Mouse (Mus musculus) stomach, embryonic 16.5 days (tissue): ENCODE measurements around the gene 3110082I17Rik. TPM values are rescaled to one million over a fixed set of nuclear protein-coding genes. Genes with fewer than 3 reads are reported as not detected.
A peak's percentile ranks its signal among the peaks of the same experiment; 100 is the strongest.
"Not testable (repeated sequence)": the region's sequence is repeated elsewhere in the genome, so short reads cannot be mapped to it uniquely, and the experiment has no call there.

Source experiments
- ATAC-seq: fragments of 200-750 bp; cut with Nextera tagmentation; 2 replicates; pipeline ENCODE4 v1.8.0; 2017; ENCODE audit warnings: moderate number of reproducible peaks, moderate TSS enrichment; ENCODE audit not compliant: insufficient read depth, low FRiP score
- H3K27ac ChIP-seq: fragments of 300-500 bp; sonication (generic); 2 replicates; pipeline ENCODE4 v1.5.1; 2014; ENCODE audit warnings: low read length
- H3K27me3 ChIP-seq: fragments of 300-500 bp; sonication (generic); 2 replicates; pipeline ENCODE4 v1.6.1; 2014; ENCODE audit warnings: low read length, control low read depth, mixed read lengths; ENCODE audit not compliant: control insufficient read depth, insufficient read depth
- H3K36me3 ChIP-seq: fragments of 300-500 bp; sonication (generic); 2 replicates; pipeline ENCODE4 v1.6.1; 2014; ENCODE audit warnings: low read length; ENCODE audit not compliant: control insufficient read depth, insufficient read depth
- H3K4me1 ChIP-seq: fragments of 300-500 bp; sonication (generic); 2 replicates; pipeline ENCODE4 v1.6.1; 2014; ENCODE audit warnings: low read length, control low read depth, mixed read lengths; ENCODE audit not compliant: control insufficient read depth, insufficient read depth
- H3K4me2 ChIP-seq: fragments of 300-500 bp; sonication (generic); 2 replicates; pipeline ENCODE4 v1.6.1; 2014; ENCODE audit warnings: low read depth, low read length, mixed read lengths
- H3K4me3 ChIP-seq: fragments of 300-500 bp; sonication (generic); replicated peaks from 2 replicates; pipeline ENCODE4 v1.5.1; 2014; ENCODE audit warnings: mild to moderate bottlenecking, low read length
- H3K9ac ChIP-seq: fragments of 300-500 bp; sonication (generic); 2 replicates; pipeline ENCODE4 v1.6.1; 2014; ENCODE audit warnings: low read length
- H3K9me3 ChIP-seq: fragments of 300-500 bp; sonication (generic); replicated peaks from 2 replicates; pipeline ENCODE4 v1.6.1; 2016; ENCODE audit warnings: low read length, control low read depth; ENCODE audit not compliant: control insufficient read depth
- WGBS: fragments of 180-500 bp; shearing (Covaris S2); extraction: QIAGEN DNeasy Blood & Tissue Kit; methylation state at CpG from one replicate; pipeline ENCODE4 v1.1.7; 2014; 5-methylcytosine and 5-hydroxymethylcytosine counted together
- polyA plus RNA-seq: library from polyadenylated mRNA; unstranded; fragments of >200 nt; fragmentation: Nextera tagmentation; extraction: Ambion mirVana; gene quantifications from 2 replicates; pipeline ENCODE4 v1.2.1, GENCODE M21; 2015

3110082I17Rik gene
- polyA plus RNA-seq, 1 experiment from 2014 or later, result 35.7 TPM

DNA sequence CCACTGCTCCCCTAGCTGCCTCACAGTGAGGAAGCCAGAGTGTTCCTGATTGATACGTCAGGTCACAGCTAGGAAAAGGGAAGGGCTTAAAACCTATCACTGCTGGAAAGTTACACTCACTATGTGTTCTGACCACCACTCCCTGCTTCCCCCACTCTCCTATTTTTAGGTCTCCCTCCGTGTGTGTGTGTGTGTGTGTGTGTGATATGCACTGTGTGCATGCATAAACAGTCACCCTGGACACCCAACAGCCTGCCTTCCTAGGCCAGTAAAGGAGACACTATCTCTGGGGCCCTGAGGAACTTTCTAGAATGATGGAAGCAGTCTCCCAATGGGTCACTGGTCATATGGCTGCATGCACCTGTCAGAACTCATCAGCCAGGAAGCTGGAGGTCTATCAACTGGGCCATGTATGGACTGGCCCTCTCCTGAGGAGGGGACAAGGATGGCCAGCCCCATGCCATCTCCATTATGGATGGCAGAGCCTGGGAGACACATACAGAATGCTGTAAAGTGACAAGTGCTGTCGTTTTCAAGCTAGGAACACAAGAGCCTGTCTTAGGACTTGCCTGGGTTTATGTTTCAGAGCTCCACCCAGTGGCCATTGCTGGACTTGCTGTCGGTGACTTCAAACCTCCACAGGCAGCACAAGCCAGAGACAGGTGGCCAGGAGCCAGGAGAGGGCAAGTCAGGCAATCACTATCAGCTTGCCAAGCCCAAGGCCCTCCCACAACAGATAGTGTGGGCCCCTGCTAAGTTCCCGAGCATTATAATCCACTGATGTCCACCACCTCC lies 62.2 kb downstream of the 3110082I17Rik start:
- WGBS, result 38% methylated on average over 5 of the region's 5 CpGs
- Histone ChIP-seq H3K4me3 (no peak overlapping the region), H3K27me3 (no peaks in the 10 kb centered on the region), H3K4me1 (no peaks in the 10 kb centered on the region), H3K9me3 (no peaks in the 10 kb centered on the region), H3K27ac (no peak overlapping the region), H3K36me3 (no peaks in the 10 kb centered on the region), H3K9ac (no peak overlapping the region), H3K4me2 (no peak overlapping the region)
- ATAC-seq, result peak; percentile 56; the same call in 1 of the 2 replicates

DNA sequence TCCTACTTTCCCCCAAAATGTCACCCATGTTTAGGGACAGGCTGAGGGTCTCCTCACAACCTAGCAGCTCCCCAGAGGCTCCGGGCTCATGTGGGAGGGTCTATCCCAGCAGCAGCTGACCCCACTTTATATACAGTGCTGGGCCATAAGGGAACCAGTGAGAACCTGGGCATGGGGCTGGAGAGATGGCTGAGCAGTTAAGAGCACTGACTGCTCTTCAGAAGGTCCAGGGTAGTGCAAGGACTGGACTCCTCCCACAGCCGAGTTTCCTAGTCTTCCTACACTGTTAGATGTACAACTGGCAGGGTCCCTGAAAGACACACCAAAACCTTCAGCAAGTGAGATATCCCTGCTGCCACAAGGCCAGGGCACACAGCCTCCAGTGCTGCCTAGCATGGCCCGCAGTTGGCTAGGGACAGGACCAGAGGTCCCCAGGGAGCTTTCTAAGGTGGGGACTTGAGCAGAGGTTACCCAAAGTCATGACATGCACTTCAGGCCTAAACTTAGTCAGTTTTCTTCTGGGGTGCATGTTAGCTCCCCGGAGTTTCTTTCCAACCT lies 62.9 kb downstream of the 3110082I17Rik start:
- no peak overlapping the region for H3K27ac ChIP-seq
- no peak overlapping the region for H3K9ac ChIP-seq
- H3K4me1 ChIP-seq, result no peaks in the 10 kb centered on the region
- no peak for ATAC-seq
- H3K27me3 ChIP-seq, result no peaks in the 10 kb centered on the region
- H3K36me3 ChIP-seq, result no peaks in the 10 kb centered on the region
- no peak overlapping the region for H3K4me3 ChIP-seq
- H3K9me3 ChIP-seq, result no peaks in the 10 kb centered on the region
- 85% methylated on average over 4 of the region's 4 CpGs for WGBS
- H3K4me2 ChIP-seq, result no peak overlapping the region

DNA sequence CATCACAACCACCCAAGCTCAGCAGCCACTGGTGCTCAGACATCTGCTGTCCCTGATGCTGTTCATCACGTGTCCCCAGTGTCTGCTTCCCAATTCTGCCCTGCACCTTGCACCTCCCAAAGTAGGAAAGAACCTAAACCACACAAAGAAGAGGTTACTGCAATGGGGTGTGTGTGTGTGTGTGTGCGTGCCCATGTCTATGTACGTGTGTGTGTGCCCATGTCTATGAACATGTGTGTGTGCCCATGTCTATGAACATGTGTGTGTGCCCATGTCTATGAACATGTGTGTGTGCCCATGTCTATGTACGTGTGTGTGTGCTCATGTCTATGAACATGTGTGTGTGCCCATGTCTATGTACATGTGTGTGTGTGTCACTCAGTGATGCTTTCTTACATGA lies 64.8 kb downstream of the 3110082I17Rik start:
- H3K9ac ChIP-seq, result no peak overlapping the region
- H3K4me3 ChIP-seq, result no peak overlapping the region

DNA sequence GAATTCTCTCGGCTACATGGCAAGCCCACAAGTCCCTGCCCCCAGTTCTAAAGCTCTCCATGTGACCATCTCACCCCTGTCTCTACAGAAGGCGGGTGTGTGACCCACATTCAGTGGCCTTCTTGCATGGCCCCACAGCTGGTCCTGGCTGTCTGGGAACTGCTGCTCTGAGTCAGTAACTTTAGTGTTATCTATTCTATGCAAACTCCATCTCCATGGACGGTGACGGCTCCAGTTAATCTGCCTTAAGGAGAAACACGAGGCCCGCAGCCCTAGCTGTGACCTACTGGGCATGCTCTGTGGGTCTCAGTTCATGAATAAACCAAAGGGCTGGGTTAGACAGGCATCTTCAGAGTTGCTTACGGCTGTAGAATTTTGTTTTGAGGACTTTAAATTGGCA lies 65.9 kb downstream of the 3110082I17Rik start:
- Histone ChIP-seq H3K9ac (no peak overlapping the region), H3K36me3 (no peaks in the 10 kb centered on the region), H3K27me3 (no peaks in the 10 kb centered on the region), H3K4me1 (peaks cover 8% of the 10 kb centered on the region), H3K27ac (no peak overlapping the region), H3K4me2 (no peak overlapping the region), H3K4me3 (no peak overlapping the region), H3K9me3 (no peaks in the 10 kb centered on the region)
- no peak for ATAC-seq
- 51% methylated on average over 7 of the region's 7 CpGs for WGBS

More for the DNA sequence above, 64.8 kb downstream of the 3110082I17Rik start:
- Histone ChIP-seq H3K4me2 (no peak overlapping the region), H3K27ac (no peak overlapping the region), H3K36me3 (no peaks in the 10 kb centered on the region), H3K9me3 (no peaks in the 10 kb centered on the region), H3K4me1 (no peaks in the 10 kb centered on the region), H3K27me3 (no peaks in the 10 kb centered on the region)
- WGBS, result 91% methylated on average over 4 of the region's 4 CpGs
- ATAC-seq, result no peak

DNA sequence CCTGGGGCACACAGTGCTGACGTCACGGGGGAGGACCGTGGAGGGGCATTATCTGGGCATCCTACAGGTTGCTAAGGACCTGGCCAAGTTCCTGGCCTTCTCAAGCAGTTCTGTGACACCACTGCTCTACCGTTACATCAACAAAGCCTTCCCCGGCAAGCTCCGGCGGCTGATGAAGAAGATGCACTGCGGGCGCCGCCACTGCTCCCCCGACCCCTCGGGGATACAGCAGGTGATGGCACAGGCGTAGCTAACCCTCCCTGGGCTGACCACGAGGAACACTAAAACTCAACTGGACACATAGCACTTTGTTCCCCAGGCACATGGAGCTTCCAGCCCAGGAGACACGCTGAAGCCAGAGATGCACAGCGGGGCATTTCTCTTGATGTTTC lies 67.1 kb downstream of the 3110082I17Rik start:
- Histone ChIP-seq H3K9me3 (no peaks in the 10 kb centered on the region), H3K36me3 (no peaks in the 10 kb centered on the region), H3K9ac (no peak overlapping the region), H3K27me3 (no peaks in the 10 kb centered on the region), H3K27ac (no peak overlapping the region), H3K4me2 (no peak overlapping the region), H3K4me3 (no peak overlapping the region), H3K4me1 (peaks cover 19% of the 10 kb centered on the region)
- no peak for ATAC-seq
- WGBS, result 93% methylated on average over 16 of the region's 16 CpGs

DNA sequence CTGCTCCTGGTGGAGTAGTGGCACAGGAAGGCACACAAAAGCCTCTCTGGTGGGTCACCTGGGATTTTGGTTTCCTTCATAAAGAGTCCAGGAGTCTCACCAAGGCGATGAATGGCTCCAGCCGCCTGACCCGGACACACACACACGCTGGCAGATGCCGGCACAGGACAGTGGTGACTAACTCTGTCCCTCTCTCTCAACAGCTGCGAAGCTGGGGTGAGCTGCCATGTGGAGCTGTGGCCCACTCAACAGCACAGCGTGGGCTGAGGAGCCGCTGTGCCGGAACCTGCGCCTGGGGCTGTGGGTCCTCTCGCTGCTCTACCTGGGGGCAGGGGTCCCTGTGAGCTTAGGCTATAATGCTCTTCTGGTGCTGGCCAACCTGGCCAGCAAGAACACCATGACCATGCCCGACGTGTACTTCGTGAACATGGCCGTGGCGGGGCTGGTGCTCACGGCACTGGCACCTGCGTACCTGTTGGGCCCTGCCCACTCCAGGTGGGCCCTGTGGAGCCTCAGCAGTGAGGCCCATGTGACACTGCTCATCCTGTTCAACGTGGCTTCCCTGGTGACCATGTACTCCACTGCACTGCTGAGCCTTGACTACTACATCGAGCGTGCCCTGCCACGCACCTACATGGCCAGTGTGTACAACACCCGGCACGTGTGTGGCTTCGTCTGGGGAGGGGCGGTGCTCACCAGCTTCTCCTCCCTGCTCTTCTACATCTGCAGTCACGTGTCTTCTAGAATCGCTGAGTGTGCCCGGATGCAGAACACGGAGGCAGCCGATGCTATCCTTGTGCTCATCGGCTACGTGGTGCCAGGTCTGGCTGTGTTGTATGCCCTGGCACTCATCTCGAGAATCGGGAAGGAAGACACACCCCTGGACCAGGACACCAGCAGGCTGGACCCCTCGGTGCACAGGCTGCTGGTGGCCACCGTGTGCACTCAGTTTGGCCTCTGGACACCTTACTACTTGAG lies 67.8 kb downstream of the 3110082I17Rik start:
- 92% methylated on average over 37 of the region's 37 CpGs for WGBS
- H3K27ac ChIP-seq, result no peak overlapping the region
- no peak overlapping the region for H3K9ac ChIP-seq
- ATAC-seq, result no peak
- no peak overlapping the region for H3K4me3 ChIP-seq
- H3K36me3 ChIP-seq, result no peaks in the 10 kb centered on the region
- H3K4me1 ChIP-seq, result peaks cover 21% of the 10 kb centered on the region
- H3K9me3 ChIP-seq, result no peaks in the 10 kb centered on the region
- H3K27me3 ChIP-seq, result no peaks in the 10 kb centered on the region
- H3K4me2 ChIP-seq, result no peak overlapping the region

DNA sequence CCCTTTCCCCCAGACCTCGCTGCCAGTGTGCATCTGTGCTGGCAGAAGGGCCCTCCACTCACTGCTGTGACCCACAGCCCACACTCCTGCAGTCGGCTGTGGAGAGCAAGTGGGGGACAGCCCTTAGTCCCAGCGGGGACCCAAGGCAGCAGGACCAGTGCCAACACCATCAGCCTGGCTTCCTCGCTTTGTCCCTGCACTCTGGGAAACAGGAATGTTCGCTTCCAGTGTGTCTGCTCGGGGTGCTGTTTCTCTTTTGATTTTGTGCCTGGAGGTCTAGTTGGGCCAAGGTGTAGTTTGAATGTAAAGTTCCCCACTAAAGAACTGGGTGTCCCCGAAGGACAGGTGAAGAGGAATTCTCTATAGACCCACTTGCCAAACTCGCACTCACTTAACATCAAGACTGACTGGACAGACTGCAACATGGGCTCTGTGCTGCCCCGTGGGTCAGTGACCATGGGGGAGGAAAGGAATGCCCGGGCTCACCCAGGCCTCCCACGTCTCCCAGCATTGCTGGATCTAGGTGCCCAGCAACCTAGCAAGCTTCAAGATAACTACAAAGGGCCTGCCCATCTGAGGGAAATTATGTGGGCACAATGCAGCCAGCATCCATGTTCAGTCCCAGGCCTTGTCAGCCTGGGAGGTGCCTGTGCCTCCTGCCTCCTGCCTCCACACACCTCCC lies 68.9 kb downstream of the 3110082I17Rik start:
- Histone ChIP-seq H3K27me3 (no peaks in the 10 kb centered on the region), H3K4me2 (no peak overlapping the region), H3K27ac (no peak overlapping the region), H3K9ac (0 out of 2 replicates have a peak overlapping the region, but pooled peaks have one; percentile 19), H3K36me3 (no peaks in the 10 kb centered on the region), H3K4me1 (peaks cover 21% of the 10 kb centered on the region), H3K9me3 (no peaks in the 10 kb centered on the region), H3K4me3 (no peak overlapping the region)
- 82% methylated on average over 11 of the region's 11 CpGs for WGBS
- no peak for ATAC-seq

DNA sequence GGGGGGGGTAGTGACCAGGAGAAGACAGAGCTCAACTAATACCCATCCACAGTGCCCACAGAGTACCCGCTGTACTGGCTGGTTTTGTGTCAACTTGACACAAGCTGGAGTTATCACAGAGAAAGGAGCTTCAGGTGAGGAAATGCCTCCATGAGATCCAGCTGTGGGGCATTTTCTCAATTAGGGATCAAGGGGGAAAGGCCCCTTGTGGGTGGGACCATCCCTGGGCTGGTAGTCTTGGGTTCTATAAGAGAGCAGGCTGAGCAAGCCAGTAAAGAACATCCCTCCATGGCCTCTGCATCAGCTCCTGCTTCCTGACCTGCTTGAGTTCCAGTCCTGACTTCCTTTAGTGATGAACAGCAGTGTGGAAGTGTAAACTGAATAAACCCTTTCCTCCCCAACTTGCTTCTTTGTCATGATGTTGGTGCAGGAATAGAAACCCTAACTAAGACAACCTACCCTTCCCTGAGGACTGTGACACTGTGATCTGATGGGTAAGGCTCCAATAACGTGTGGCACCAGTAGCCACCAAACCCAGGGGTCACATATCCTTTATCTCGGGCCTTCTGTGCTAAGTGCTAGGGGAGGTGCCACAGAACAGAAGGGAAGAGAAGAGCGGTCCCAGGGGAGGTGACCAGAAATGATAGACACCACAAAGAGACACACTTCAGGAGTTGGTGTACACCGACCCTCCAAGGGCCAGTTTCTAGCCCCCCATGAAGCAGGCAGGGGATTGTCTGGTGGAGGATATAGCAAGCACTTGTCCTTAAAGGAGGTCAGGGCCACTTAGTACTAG lies 69.8 kb downstream of the 3110082I17Rik start:
- WGBS, result 74% methylated on average over 5 of the region's 5 CpGs
- peaks cover 21% of the 10 kb centered on the region for H3K4me1 ChIP-seq

More for the DNA sequence above, 69.8 kb downstream of the 3110082I17Rik start:
- H3K9me3 ChIP-seq, H3K27me3 ChIP-seq, H3K4me3 ChIP-seq, H3K27ac ChIP-seq, H3K36me3 ChIP-seq, ATAC-seq, H3K4me2 ChIP-seq: not testable (repeated sequence)
- 0 out of 2 replicates have a peak overlapping the region, but pooled peaks have one; percentile 19 for H3K9ac ChIP-seq
